Mouse (Mus musculus): Measurements from ENCODE around the gene She.

Gene She

GRCm38 (mm10) chr3:89887582-89888230 is 56.5 kb downstream of the She start:
- no peak for DNase-seq

GRCm38 (mm10) chr3:89889841-89890430 is 58.8 kb downstream of the She start:
- no peak for DNase-seq

GRCm38 (mm10) chr3:89891696-89892095 is 60.5 kb downstream of the She start:
- DNase-seq = no peak

- DNase-seq = no peak
Measured at GRCm38 (mm10) chr3:89892517-89893106, 61.4 kb downstream of the She start.

- DNase-seq = no peak
Measured at GRCm38 (mm10) chr3:89896571-89896970, 65.4 kb downstream of the She start.

GRCm38 (mm10) chr3:89897204-89897796 is 66.1 kb downstream of the She start:
- DNase-seq = no peak

GRCm38 (mm10) chr3:89898011-89898410 is 66.8 kb downstream of the She start:
- DNase-seq = no peak

GRCm38 (mm10) chr3:89898870-89899510 is 67.8 kb downstream of the She start:
- DNase-seq = no peak

- no peak for DNase-seq
Measured at GRCm38 (mm10) chr3:89899511-89899908, 68.3 kb downstream of the She start.

GRCm38 (mm10) chr3:89907846-89908245 is 76.7 kb downstream of the She start:
- no peak for DNase-seq

All from thymus, postnatal 25 days (tissue).